Mouse (Mus musculus) retina, adult 2 months (tissue): ENCODE measurements around the gene Stfa2.
"Not testable (repeated sequence)": the region's sequence is repeated elsewhere in the genome, so short reads cannot be mapped to it uniquely, and the experiment has no call there.

Experiments
- DNase-seq: peaks from one replicate; pipeline ENCODE4 v3.0.0-alpha.2; 2012; ENCODE audit warnings: low read depth, low spot score

Gene Stfa2

DNA sequence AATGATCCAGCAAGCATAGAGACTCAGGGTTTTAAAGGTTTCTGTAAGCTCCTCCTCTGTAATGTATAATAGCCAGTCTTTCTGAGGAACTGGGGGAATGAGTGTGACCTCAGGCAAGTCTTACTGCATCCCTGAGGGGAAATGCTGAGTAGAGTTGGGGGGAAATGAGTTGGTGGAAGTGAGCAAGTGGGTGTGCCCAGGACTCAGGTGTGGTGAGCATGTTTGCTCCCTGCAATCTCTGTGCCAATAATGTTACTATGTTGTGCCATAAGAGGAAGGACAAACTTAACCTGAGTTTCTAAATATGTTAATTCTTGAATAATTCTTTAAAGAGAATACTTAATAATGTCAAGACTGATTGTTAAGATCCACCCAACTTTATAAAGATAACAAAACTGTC is at the start of gene Stfa2:
Gene Stfa2 (minus strand): TSS at position 101 of the 400 bp plus-strand sequence.
- no peak for DNase-seq

DNA sequence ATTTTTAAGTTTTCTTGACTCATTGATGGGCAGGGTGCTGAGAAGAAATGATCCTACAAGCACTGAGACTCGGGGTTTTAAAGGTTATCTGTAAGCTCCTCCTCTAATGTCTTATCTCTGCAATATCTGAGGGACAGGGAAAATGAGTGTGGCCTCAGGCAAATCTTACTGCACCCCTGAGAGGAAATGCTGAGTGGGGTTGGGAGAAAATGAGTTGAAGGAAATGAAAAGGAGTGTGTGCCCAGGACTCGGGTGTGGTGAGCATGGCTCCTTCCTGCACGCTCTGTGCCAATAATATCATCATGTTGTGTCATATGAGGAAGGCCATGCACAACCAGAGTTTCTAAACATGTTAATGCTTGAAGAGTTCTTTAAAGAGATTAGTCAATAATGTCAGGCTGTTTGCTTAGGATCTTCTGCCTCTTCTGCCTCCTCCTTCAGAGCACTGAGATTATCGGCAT is 47.1 kb upstream of the Stfa2 start, which contains the start of gene Stfa3:
Gene Stfa3 (minus strand): TSS at position 51 of the 461 bp plus-strand sequence.
- DNase-seq, result no peak

DNA sequence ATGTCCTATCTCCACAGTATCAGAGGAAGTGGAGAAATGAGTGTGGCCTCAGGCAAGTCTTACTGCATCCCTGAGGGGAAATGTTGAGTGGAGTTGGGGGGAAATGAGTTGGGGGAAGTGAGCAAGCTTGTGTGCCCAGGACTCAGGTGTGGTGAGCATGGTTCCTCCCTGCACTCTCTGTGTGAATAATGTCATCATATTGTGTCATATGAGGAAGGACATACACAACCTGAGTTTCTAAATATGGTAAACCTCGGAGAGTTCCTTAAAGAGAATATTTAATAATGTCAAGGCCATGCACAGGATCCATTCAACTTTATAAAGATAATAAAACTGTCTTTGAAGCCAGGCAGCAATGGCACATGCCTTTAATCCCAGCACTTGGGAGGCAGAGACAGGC is 12.7 kb upstream of the Stfa2 start:
- not testable (repeated sequence) for DNase-seq

DNA sequence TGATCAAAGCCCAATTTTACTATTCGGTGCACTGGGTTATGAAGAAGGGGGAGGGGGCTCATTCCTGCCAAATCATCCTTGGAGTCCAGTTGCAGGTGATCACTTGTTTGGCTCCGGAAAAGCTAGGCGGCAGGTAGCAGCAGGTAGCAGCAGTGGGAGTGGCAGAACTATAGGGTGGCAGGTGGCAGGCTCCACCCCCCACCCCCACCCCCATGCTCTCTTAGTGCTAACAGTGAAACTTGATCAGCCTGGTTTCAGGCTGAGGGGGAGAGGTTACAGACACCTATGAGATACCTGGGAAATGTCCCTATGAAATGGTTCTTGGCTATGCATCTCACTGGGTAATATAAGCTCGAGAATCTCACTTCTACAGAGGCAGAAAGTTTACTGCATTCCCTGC is 19.2 kb downstream of the Stfa2 start:
- no peak for DNase-seq

DNA sequence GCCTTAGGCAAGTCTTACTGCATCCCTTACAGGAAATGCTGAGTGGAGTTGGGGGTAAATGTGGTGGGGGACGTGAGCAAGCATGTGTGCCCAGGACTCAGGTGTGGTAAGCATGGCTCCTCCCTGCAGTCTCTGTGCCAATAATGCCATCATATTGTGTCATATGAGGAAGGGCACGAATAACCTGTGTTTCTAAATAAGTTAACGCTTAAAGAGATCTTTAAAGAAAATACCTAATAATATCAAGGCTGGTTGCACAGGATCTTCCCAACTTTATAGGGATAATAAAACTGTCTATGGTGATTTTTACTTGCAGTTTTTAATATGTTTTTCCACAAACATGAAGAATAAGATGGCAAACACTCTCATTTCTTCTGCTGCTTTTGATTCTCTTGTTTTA is 40.6 kb downstream of the Stfa2 start, which contains the start of gene BC100530:
Gene BC100530 (minus strand): TSS at position 101 of the 400 bp plus-strand sequence.
- not testable (repeated sequence) for DNase-seq
